In genomic region chr12:81631661-81632401, GRCm38 (mm10) we compare ENCODE assay signal across 9 mouse cellular contexts. TPM values are rescaled to one million over a fixed set of nuclear protein-coding genes. Genes with fewer than 3 reads are reported as not detected.
DNase-seq lines count a peak whose midpoint lies in the region; ATAC-seq and TF ChIP-seq lines count a peak whose summit lies in the region.
"Had no signal": no experiment of that assay in that cellular context is flagged by ENCODE, and none has a peak within 500 bp of the region (broad histone marks: within the 10 kb centered on the region; RNA-seq: fewer than 3 reads in every experiment).

No protein-coding gene starts in this region.

- peaks cover 8% of the 10 kb centered on the region; the same call in 1 of the 2 replicates for H3K4me1 ChIP-seq in heart, postnatal 0 days (ENCODE audit: control insufficient read depth, insufficient read depth)
- H3K4me1 ChIP-seq in limb, embryonic 13.5 days = peaks cover 12% of the 10 kb centered on the region
- peaks cover 10% of the 10 kb centered on the region for H3K4me1 ChIP-seq in midbrain, postnatal 0 days (ENCODE audit: insufficient read depth, low read length)

- 2% methylated on average over 31 of the region's 31 CpGs for WGBS in heart, postnatal 0 days
- WGBS in limb, embryonic 13.5 days = 3% methylated on average over 31 of the region's 31 CpGs
- 2% methylated on average over 29 of the region's 31 CpGs for WGBS in midbrain, postnatal 0 days

- no peaks in the 10 kb centered on the region for H3K9me3 ChIP-seq in heart, postnatal 0 days (replicated peaks; ENCODE audit: control insufficient read depth, low read length)
- no peaks in the 10 kb centered on the region; the same call in 1 of the 2 replicates for H3K9me3 ChIP-seq in limb, embryonic 13.5 days
- H3K9me3 ChIP-seq in midbrain, postnatal 0 days (ENCODE audit: low read length) = no peaks in the 10 kb centered on the region; the same call in 1 of the 2 replicates

- no peak overlapping the region for H3K27ac ChIP-seq in heart, postnatal 0 days (ENCODE audit: low read depth)
- no peak overlapping the region for H3K27ac ChIP-seq in limb, embryonic 13.5 days
- peak overlapping the region; percentile 97 for H3K27ac ChIP-seq in midbrain, postnatal 0 days (ENCODE audit: low read depth, low read length)

- H3K79me3 ChIP-seq in C2C12 (ENCODE audit: low read depth) = peaks cover 2% of the 10 kb centered on the region

- TF ChIP-seq EP300 in heart, postnatal 0 days (IDR thresholded peaks at IDR 0.05; ENCODE audit: low read depth) = no peak

- no peak for TF ChIP-seq CTCF in C2C12 (IDR thresholded peaks at IDR 0.05; ENCODE audit: control insufficient read depth, insufficient read depth, insufficient read length)
- TF ChIP-seq CTCF in heart, postnatal 0 days (IDR thresholded peaks at IDR 0.05; ENCODE audit: low read depth) = no peak
- TF ChIP-seq CTCF in midbrain, postnatal 0 days (IDR thresholded peaks at IDR 0.05) = peak; percentile 40

- H3ac ChIP-seq in C2C12 (ENCODE audit: control insufficient read depth, insufficient read length, low read depth) = peak overlapping the region; percentile 83

- no peaks in the 10 kb centered on the region for H3K36me3 ChIP-seq in C2C12 (ENCODE audit: control insufficient read depth, insufficient read depth)
- no peaks in the 10 kb centered on the region for H3K36me3 ChIP-seq in heart, postnatal 0 days (replicated peaks; ENCODE audit: control insufficient read depth, insufficient read depth, low read length)
- no peaks in the 10 kb centered on the region for H3K36me3 ChIP-seq in limb, embryonic 13.5 days
- H3K36me3 ChIP-seq in midbrain, postnatal 0 days (ENCODE audit: insufficient read depth, low read length) = no peaks in the 10 kb centered on the region

- H3K27me3 ChIP-seq in C2C12 (ENCODE audit: control insufficient read depth, insufficient read depth, insufficient read length) = no peaks in the 10 kb centered on the region
- peaks cover 59% of the 10 kb centered on the region for H3K27me3 ChIP-seq in heart, postnatal 0 days (ENCODE audit: control insufficient read depth, insufficient read depth, low read length)
- peaks cover 75% of the 10 kb centered on the region for H3K27me3 ChIP-seq in limb, embryonic 13.5 days
- no peaks in the 10 kb centered on the region for H3K27me3 ChIP-seq in midbrain, postnatal 0 days (ENCODE audit: insufficient read depth, low read length)

- peak overlapping the region; percentile 29 for H3K4me3 ChIP-seq in C2C12 (ENCODE audit: insufficient read depth, poor library complexity, severe bottlenecking)
- H3K4me3 ChIP-seq in heart, postnatal 0 days (ENCODE audit: low read depth, low read length) = peak overlapping the region; percentile 55
- peak overlapping the region; percentile 57 for H3K4me3 ChIP-seq in limb, embryonic 13.5 days
- peak overlapping the region; percentile 82 for H3K4me3 ChIP-seq in midbrain, postnatal 0 days (ENCODE audit: low read depth, low read length)
- H3K4me3 ChIP-seq: erythroblast, embryonic 14.5 days had no signal

- peak overlapping the region; percentile 84 for H3K4me2 ChIP-seq in heart, postnatal 0 days (ENCODE audit: low read depth, low read length)
- H3K4me2 ChIP-seq in limb, embryonic 13.5 days (replicated peaks) = peak overlapping the region; percentile 97
- H3K4me2 ChIP-seq in midbrain, postnatal 0 days (ENCODE audit: low read depth, low read length, poor library complexity, severe bottlenecking) = peak overlapping the region; percentile 83

- peak overlapping the region; percentile 35 for H3K9ac ChIP-seq in heart, postnatal 0 days (replicated peaks; ENCODE audit: low read depth, low read length)
- peak overlapping the region; percentile 63 for H3K9ac ChIP-seq in limb, embryonic 13.5 days
- peak overlapping the region; percentile 93 for H3K9ac ChIP-seq in midbrain, postnatal 0 days (replicated peaks; ENCODE audit: low read length, poor library complexity, severe bottlenecking)

- peaks cover 10% of the 10 kb centered on the region for H3K79me2 ChIP-seq in C2C12 (ENCODE audit: control insufficient read depth, insufficient read depth)

- DNase-seq in adrenal gland, adult 18-20 months (ENCODE audit: low spot score in 2 of 2) = peak; percentile 12 to 30
- DNase-seq in adrenal gland, adult 8-10 months = no peak
- peak; percentile 52 for DNase-seq in embryo, embryonic 10.5 days (ENCODE audit: low spot score)
- no peak for DNase-seq in heart, postnatal 0 days (ENCODE audit: low spot score)
- DNase-seq in midbrain, postnatal 0 days (ENCODE audit: low spot score) = peak; percentile 28

- no peak for ATAC-seq in heart, postnatal 0 days (ENCODE audit: insufficient read depth, low read depth)
- ATAC-seq in limb, embryonic 13.5 days (ENCODE audit: low FRiP score, low read depth) = no peak
- peak; percentile 24 for ATAC-seq in midbrain, postnatal 0 days (ENCODE audit: low FRiP score)
- no peak for ATAC-seq in megakaryocyte progenitor cell, adult 5-6 weeks (replicated peaks; ENCODE audit: poor library complexity)

TF ChIP-seq in C2C12, 6 proteins besides CTCF, POLR2A, EP300 and RAD21:
- TF ChIP-seq MAX (IDR thresholded peaks at IDR 0.05) (no peak), FOSL1 (IDR thresholded peaks at IDR 0.05; ENCODE audit: insufficient read depth, low read length, poor library complexity, severe bottlenecking) (no peak), USF1 (IDR thresholded peaks at IDR 0.05; ENCODE audit: low read depth) (no peak), CEBPB (IDR thresholded peaks at IDR 0.05; ENCODE audit: low read depth) (no peak), MYOD1 (IDR thresholded peaks at IDR 0.05; ENCODE audit: control insufficient read depth, insufficient read length, low read depth) (no peak), MYOG (IDR thresholded peaks at IDR 0.05; ENCODE audit: control insufficient read depth, extremely low read depth, insufficient read length) (no peak)

RNA-seq across cellular contexts. Expression of gene Ttc9, which starts 0.8 kb away (rescaled TPM):
- 1 to 10 TPM; 3.5 to 4.1 TPM for total RNA-seq in adrenal gland, adult 18-20 months (2021)
- total RNA-seq in adrenal gland, adult 8-10 months (2022) = 1 to 10 TPM; 3.3 to 4.7 (median 4.3) TPM
- polyA plus RNA-seq in C2C12 (2012; fragmentation: generic; extraction: Trizol) = 11.2 TPM
- 7.9 and 10.9 TPM in 2 replicates for total RNA-seq in heart, postnatal 0 days (2014; rRNA removed; ENCODE audit: low replicate concordance)
- 2.9 and 3.6 TPM in 2 replicates for polyA plus RNA-seq in heart, postnatal 0 days (2015; fragmentation: Nextera tagmentation; extraction: Ambion mirVana)
- 0.66 and 0.85 TPM in 2 replicates for polyA plus RNA-seq in limb, embryonic 13.5 days (2015; fragmentation: Nextera tagmentation; extraction: Ambion mirVana)
- 58.4 and 60.2 TPM in 2 replicates for total RNA-seq in midbrain, postnatal 0 days (2014; rRNA removed)
- polyA plus RNA-seq in midbrain, postnatal 0 days (2015; fragmentation: Nextera tagmentation; extraction: Ambion mirVana) = 16.3 and 16.7 TPM in 2 replicates
- not detected in 2 replicates for total RNA-seq in megakaryocyte progenitor cell, adult 5-6 weeks (2015)
- total RNA-seq in megakaryocyte progenitor cell, adult 5-6 weeks (2017) = not detected in 2 replicates
- polyA plus RNA-seq: erythroblast, embryonic 14.5 days had no signal

RNA-seq across cellular contexts. Expression of gene Med6, which starts 37.0 kb away (rescaled TPM):
- 10 to 100 TPM; 21.8 to 24.2 TPM for total RNA-seq in adrenal gland, adult 18-20 months (2021)
- total RNA-seq in adrenal gland, adult 8-10 months (2022) = 10 to 100 TPM; 22.6 to 36.4 (median 30.0) TPM
- 34.4 TPM for polyA plus RNA-seq in C2C12 (2012; fragmentation: generic; extraction: Trizol)
- total RNA-seq in heart, postnatal 0 days (2014; rRNA removed; ENCODE audit: low replicate concordance) = 13.5 and 35.6 TPM in 2 replicates
- 31.6 and 31.8 TPM in 2 replicates for polyA plus RNA-seq in heart, postnatal 0 days (2015; fragmentation: Nextera tagmentation; extraction: Ambion mirVana)
- 85.8 and 87.6 TPM in 2 replicates for polyA plus RNA-seq in limb, embryonic 13.5 days (2015; fragmentation: Nextera tagmentation; extraction: Ambion mirVana)
- 23.5 and 36.1 TPM in 2 replicates for total RNA-seq in midbrain, postnatal 0 days (2014; rRNA removed)
- polyA plus RNA-seq in midbrain, postnatal 0 days (2015; fragmentation: Nextera tagmentation; extraction: Ambion mirVana) = 30.5 and 31.2 TPM in 2 replicates
- total RNA-seq in megakaryocyte progenitor cell, adult 5-6 weeks (2015) = 31.6 and 36.3 TPM in 2 replicates
- total RNA-seq in megakaryocyte progenitor cell, adult 5-6 weeks (2017) = 61.1 and 75.2 TPM in 2 replicates

Comparison
In these comparisons a context has a peak if more than half of its experiments do, and no peak if none do; other contexts are left out.
1. DNase-seq: peak in adrenal gland, adult 18-20 months (2 of 2), embryo, embryonic 10.5 days (single experiment) and midbrain, postnatal 0 days (single experiment); none in adrenal gland, adult 8-10 months (single experiment) and heart, postnatal 0 days (single experiment).
2. H3K4me3 ChIP-seq: peak in every context shown above with its lines; median percentile 82 in midbrain, postnatal 0 days; 57 in limb, embryonic 13.5 days; 55 in heart, postnatal 0 days; 29 in C2C12.
3. H3K9ac ChIP-seq: peak in every context shown above with its lines; median percentile 93 in midbrain, postnatal 0 days; 63 in limb, embryonic 13.5 days; 35 in heart, postnatal 0 days.
4. Peak in every context shown above with its lines, with median percentiles within 50 percentile points of each other: H3K4me2 ChIP-seq.